Comparison of ENCODE assay signal across 17 mouse cellular contexts in genomic region chr1:23958101-23958500, GRCm38 (mm10). TPM values are rescaled to one million over a fixed set of nuclear protein-coding genes. Genes with fewer than 3 reads are reported as not detected.
A peak's percentile ranks its signal among the peaks of the same experiment; 100 is the strongest.
DNase-seq lines count a peak whose midpoint lies in the region; ATAC-seq and TF ChIP-seq lines count a peak whose summit lies in the region.
"Had no signal": no experiment of that assay in that cellular context is flagged by ENCODE, and none has a peak within 500 bp of the region (broad histone marks: within the 10 kb centered on the region; RNA-seq: fewer than 3 reads in every experiment).

No protein-coding gene starts in this region.

- H3K9me3 ChIP-seq in kidney, embryonic 16.5 days (ENCODE audit: low read length) = no peaks in the 10 kb centered on the region
- H3K9me3 ChIP-seq in kidney, embryonic 15.5 days (replicated peaks) = no peaks in the 10 kb centered on the region
- H3K9me3 ChIP-seq: G1E had no signal

- no peak for ATAC-seq in kidney, embryonic 16.5 days (ENCODE audit: low FRiP score, low TSS enrichment)
- ATAC-seq in kidney, embryonic 15.5 days (replicated peaks; ENCODE audit: low FRiP score) = no peak

- no peaks in the 10 kb centered on the region for H3K27me3 ChIP-seq in kidney, adult 2 months (replicated peaks; ENCODE audit: control insufficient read depth, insufficient read depth, low read length)
- no peaks in the 10 kb centered on the region for H3K27me3 ChIP-seq in kidney, embryonic 16.5 days (ENCODE audit: insufficient read depth, low read length)
- H3K27me3 ChIP-seq in kidney, embryonic 15.5 days = no peaks in the 10 kb centered on the region
- H3K27me3 ChIP-seq: CH12.LX, Patski had no signal

- H3K4me1 ChIP-seq in kidney, adult 2 months (ENCODE audit: control insufficient read depth, insufficient read depth, low read length) = peaks cover 5% of the 10 kb centered on the region
- H3K4me1 ChIP-seq in kidney, embryonic 16.5 days (ENCODE audit: insufficient read depth, low read length) = peaks cover 7% of the 10 kb centered on the region
- peaks cover 8% of the 10 kb centered on the region; the same call in 1 of the 2 replicates for H3K4me1 ChIP-seq in kidney, embryonic 15.5 days
- H3K4me1 ChIP-seq in olfactory bulb, adult 2 months (ENCODE audit: control insufficient read depth, insufficient read depth, low read length) = peaks cover 19% of the 10 kb centered on the region

- H3K4me2 ChIP-seq in kidney, embryonic 16.5 days (replicated peaks; ENCODE audit: low read depth, low read length) = no peak overlapping the region
- no peak overlapping the region for H3K4me2 ChIP-seq in kidney, embryonic 15.5 days

- no peaks in the 10 kb centered on the region for H3K36me3 ChIP-seq in kidney, adult 2 months (ENCODE audit: control insufficient read depth, insufficient read depth, low read length)
- no peaks in the 10 kb centered on the region for H3K36me3 ChIP-seq in kidney, embryonic 16.5 days (ENCODE audit: insufficient read depth, low read length)
- H3K36me3 ChIP-seq in kidney, embryonic 15.5 days = no peaks in the 10 kb centered on the region
- H3K36me3 ChIP-seq: G1E had no signal

- 0 out of 2 replicates have a peak overlapping the region, but pooled peaks have one; percentile 12 for H3K27ac ChIP-seq in kidney, adult 2 months (ENCODE audit: insufficient read depth, low read depth, low read length)
- H3K27ac ChIP-seq in kidney, embryonic 16.5 days (ENCODE audit: low read length) = no peak overlapping the region
- H3K27ac ChIP-seq in kidney, embryonic 15.5 days = no peak overlapping the region
- H3K27ac ChIP-seq in olfactory bulb, adult 2 months (ENCODE audit: insufficient read depth, low read depth, low read length) = peak overlapping the region; percentile 12; the same call in 1 of the 2 replicates

- no peak overlapping the region for H3K4me3 ChIP-seq in kidney, adult 2 months (ENCODE audit: insufficient read depth, low read depth, low read length)
- H3K4me3 ChIP-seq in kidney, embryonic 16.5 days (ENCODE audit: low read length) = no peak overlapping the region
- no peak overlapping the region for H3K4me3 ChIP-seq in kidney, embryonic 15.5 days (replicated peaks)
- no peak overlapping the region for H3K4me3 ChIP-seq in olfactory bulb, adult 2 months (ENCODE audit: insufficient read depth, low read depth, low read length)

- TF ChIP-seq CTCF in kidney, adult 2 months (conservative IDR thresholded peaks at IDR 0.05; ENCODE audit: insufficient read depth, insufficient read length, low read depth, low read length) = no peak
- TF ChIP-seq CTCF in olfactory bulb, adult 2 months (IDR thresholded peaks at IDR 0.05; ENCODE audit: insufficient read depth, low read depth, low read length) = no peak

- peak; percentile 52 for DNase-seq in kidney, adult 2 months
- DNase-seq in kidney, adult 9 months = peak; percentile 57
- no peak for DNase-seq in layer of hippocampus, postnatal 25 days (ENCODE audit: extremely low spot score in 1 of 2, low spot score in 1 of 2)
- DNase-seq: adrenal gland, adult 8-10 months; adrenal gland, postnatal 14 days; adrenal gland, postnatal 25 days; adrenal gland, postnatal 36 days; B cell, adult 2 months; cerebellum, adult 11 months; cerebellum, adult 11-12 months; cerebellum, adult 18-20 months had no signal

- H3K9ac ChIP-seq in kidney, embryonic 16.5 days (replicated peaks; ENCODE audit: low read length) = no peak overlapping the region
- no peak overlapping the region for H3K9ac ChIP-seq in kidney, embryonic 15.5 days

- TF ChIP-seq POLR2A in kidney, adult 2 months (IDR thresholded peaks at IDR 0.05; ENCODE audit: low read depth, low read length) = no peak
- TF ChIP-seq POLR2A in olfactory bulb, adult 2 months (IDR thresholded peaks at IDR 0.05; ENCODE audit: insufficient read depth, low read depth, low read length) = no peak

- 73% methylated on average over 6 of the region's 6 CpGs for WGBS in kidney, adult 2 months
- WGBS in kidney, embryonic 16.5 days = 95% methylated on average over 6 of the region's 6 CpGs
- WGBS in kidney, embryonic 15.5 days = 90% methylated on average over 6 of the region's 6 CpGs
- 79% methylated on average over 6 of the region's 6 CpGs for WGBS in olfactory bulb, adult 2 months

RNA-seq across cellular contexts. Expression of gene Smap1, which starts 36.0 kb away (rescaled TPM):
- polyA plus RNA-seq in kidney, adult 2 months (2012; rRNA removed) = 43.8 and 57.8 TPM in 2 replicates
- polyA plus RNA-seq in kidney, embryonic 16.5 days (2015; fragmentation: Nextera tagmentation; extraction: Ambion mirVana) = 22.2 and 28.0 TPM in 2 replicates
- 39.7 and 41.7 TPM in 2 replicates for polyA plus RNA-seq in kidney, embryonic 15.5 days (2015; fragmentation: Nextera tagmentation; extraction: Ambion mirVana)
- not detected in 2 replicates for polyA plus RNA-seq in olfactory bulb, adult 2 months (2012; ENCODE audit: insufficient read depth, insufficient read length, low replicate concordance, missing spikeins)
- total RNA-seq in layer of hippocampus, postnatal 25 days (2021) = 100 to 1,000 TPM; 144 to 159 TPM

RNA-seq across cellular contexts. Expression of gene Sdhaf4, which starts 47.4 kb away (rescaled TPM):
- polyA plus RNA-seq in kidney, adult 2 months (2012; rRNA removed) = 16.9 and 26.4 TPM in 2 replicates
- 56.4 and 59.9 TPM in 2 replicates for polyA plus RNA-seq in kidney, embryonic 16.5 days (2015; fragmentation: Nextera tagmentation; extraction: Ambion mirVana)
- 66.0 and 77.7 TPM in 2 replicates for polyA plus RNA-seq in kidney, embryonic 15.5 days (2015; fragmentation: Nextera tagmentation; extraction: Ambion mirVana)
- polyA plus RNA-seq in olfactory bulb, adult 2 months (2012; ENCODE audit: insufficient read depth, insufficient read length, low replicate concordance, missing spikeins) = not detected in 2 replicates
- total RNA-seq in layer of hippocampus, postnatal 25 days (2021) = 10 to 100 TPM; 50.1 to 55.0 TPM

Comparison
In these comparisons a context has a peak if more than half of its experiments do, and no peak if none do; other contexts are left out.
1. H3K27ac ChIP-seq: peak in kidney, adult 2 months (single experiment) and olfactory bulb, adult 2 months (single experiment); none in kidney, embryonic 16.5 days (single experiment) and kidney, embryonic 15.5 days (single experiment).
2. DNase-seq: peak in kidney, adult 2 months (single experiment) and kidney, adult 9 months (single experiment); none in layer of hippocampus, postnatal 25 days (0 of 2).
3. RNA of gene Sdhaf4, which starts 47.4 kb away (polyA plus RNA-seq): 66.0 to 77.7 TPM in kidney, embryonic 15.5 days, 56.4 to 59.9 TPM in kidney, embryonic 16.5 days and 16.9 to 26.4 TPM in kidney, adult 2 months; not detected in olfactory bulb, adult 2 months; every median in the first group is over 10 times any median in the second.